Mouse (Mus musculus) heart, adult 2 months (tissue): Measurements from ENCODE around the gene Rbm6. TPM values are rescaled to one million over a fixed set of nuclear protein-coding genes. Genes with fewer than 3 reads are reported as not detected.

Source experiments
- DNase-seq, 2 experiments: peaks; one replicate each; pipeline ENCODE4 v3.0.0; 2021
- H3K27ac ChIP-seq: fragments of 200-600 bp; 2 replicates; pipeline ENCODE4 v1.8.1; 2022
- H3K27me3 ChIP-seq: fragments of 200-500 bp; 2 replicates; pipeline ENCODE4 v1.6.1; 2012; ENCODE audit warnings: mild to moderate bottlenecking, low read length, inconsistent platforms, mixed read lengths; ENCODE audit not compliant: control insufficient read depth, insufficient read depth
- H3K36me3 ChIP-seq: fragments of 200-500 bp; 2 replicates; pipeline ENCODE4 v1.6.1; 2012; ENCODE audit warnings: low read length, inconsistent platforms; ENCODE audit not compliant: control insufficient read depth, insufficient read depth
- H3K4me1 ChIP-seq: fragments of 200-500 bp; 2 replicates; pipeline ENCODE4 v1.6.1; 2011; ENCODE audit warnings: low read length; ENCODE audit not compliant: control insufficient read depth, insufficient read depth
- H3K4me3 ChIP-seq: fragments of 200-600 bp; 2 replicates; pipeline ENCODE4 v1.8.1; 2022
- H3K79me2 ChIP-seq: fragments of 200-500 bp; replicated peaks from 2 replicates; pipeline ENCODE4 v1.6.1; 2012; ENCODE audit warnings: mild to moderate bottlenecking, inconsistent platforms, low read length, moderate library complexity, mixed read lengths; ENCODE audit not compliant: control insufficient read depth, insufficient read depth
- H3K9ac ChIP-seq: fragments of 200-500 bp; 2 replicates; pipeline ENCODE4 v1.6.1; 2012; ENCODE audit warnings: low read depth, mild to moderate bottlenecking, control low read depth, inconsistent platforms, low read length, mixed read lengths
- CTCF ChIP-seq: fragments of 200-600 bp; IDR thresholded peaks from 2 replicates; pipeline ENCODE4 v1.8.1; 2022; ENCODE audit warnings: antibody characterized with exemption, mild to moderate bottlenecking, moderate library complexity
- EP300 ChIP-seq: fragments of 200-500 bp; IDR thresholded peaks from 2 replicates; pipeline ENCODE4 v1.6.1; 2011; ENCODE audit warnings: low read depth, low read length, control low read depth; ENCODE audit not compliant: insufficient read depth
- POLR2A ChIP-seq: fragments of 200-500 bp; IDR thresholded peaks from 2 replicates; pipeline ENCODE4 v1.6.1; 2011; ENCODE audit warnings: mild to moderate bottlenecking, low read depth, low read length, control low read depth; ENCODE audit not compliant: insufficient read depth
- WGBS: fragments of 180-500 bp; shearing (Covaris S2); methylation state at CpG from one replicate; pipeline ENCODE4 v1.1.7; 2018; 5-methylcytosine and 5-hydroxymethylcytosine counted together
- intact Hi-C: fragments of 180-260 bp; cut with DNase I; formaldehyde crosslinking; loops from one replicate; pipeline ENCODE4 v1.15.1; 2025
- polyA plus RNA-seq: library from polyadenylated mRNA; depleted of rRNA; stranded (reverse); fragments of >200 nt; gene quantifications from 2 replicates; pipeline ENCODE4 v1.2.3, GENCODE M21; 2012
- total RNA-seq, 2 experiments: library from RNA; stranded (reverse); gene quantifications; 2 replicates each; pipeline ENCODE4 v1.2.3; 2021

Gene Rbm6
- total and polyA plus RNA-seq, 3 experiments = 8.3 to 31.2 (median 29.8) TPM

GRCm38 (mm10) chr9:107744061-107744460 lies 129.0 kb downstream of the Rbm6 start:
- Histone ChIP-seq H3K79me2 (no peaks in the 10 kb centered on the region), H3K9ac (no peak overlapping the region), H3K4me3 (no peak overlapping the region), H3K36me3 (peaks cover 31% of the 10 kb centered on the region), H3K27ac (no peak overlapping the region), H3K4me1 (no peaks in the 10 kb centered on the region), H3K27me3 (no peaks in the 10 kb centered on the region)
- WGBS = 81% methylated on average over 6 of the region's 6 CpGs
- TF ChIP-seq EP300 (no peak), CTCF (no peak), POLR2A (no peak)
- no peak for DNase-seq
- intact Hi-C loops = no loop called here

- no peak overlapping the region for H3K27ac ChIP-seq
- H3K27me3 ChIP-seq = peaks cover 3% of the 10 kb centered on the region
- peak in 1 of 2 experiments; percentile 44 for DNase-seq
- TF ChIP-seq CTCF = peak; percentile 65
- no peak for TF ChIP-seq EP300
- H3K36me3 ChIP-seq = no peaks in the 10 kb centered on the region; the same call in 1 of the 2 replicates
- no peaks in the 10 kb centered on the region for H3K79me2 ChIP-seq
- no peak overlapping the region for H3K4me3 ChIP-seq
- H3K9ac ChIP-seq = no peak overlapping the region
- intact Hi-C loops = loop anchor here (1.0 to 5.0 kb wide), 4 partner anchors 28 to 137 kb away; partner anchors contain the start of gene Sema3f
- H3K4me1 ChIP-seq = no peaks in the 10 kb centered on the region
- WGBS = 60% methylated on average over 4 of the region's 4 CpGs
Measured at GRCm38 (mm10) chr9:107738841-107739202, 134.2 kb downstream of the Rbm6 start.

- Histone ChIP-seq H3K27ac (no peak overlapping the region), H3K27me3 (peaks cover 3% of the 10 kb centered on the region), H3K79me2 (no peaks in the 10 kb centered on the region), H3K4me3 (no peak overlapping the region), H3K4me1 (no peaks in the 10 kb centered on the region), H3K9ac (no peak overlapping the region), H3K36me3 (no peaks in the 10 kb centered on the region)
- intact Hi-C loops = loop anchor here (1.0 to 5.0 kb wide), 4 partner anchors 27 to 136 kb away; partner anchors contain the start of gene Sema3f
- WGBS = 20% methylated on average over 7 of the region's 7 CpGs
- peak; percentile 84 to 90 for DNase-seq
- TF ChIP-seq POLR2A = peak; percentile 41; the same call in 1 of the 2 replicates
- TF ChIP-seq CTCF = peak; percentile 95
- TF ChIP-seq EP300 = peak; percentile 94
Measured at GRCm38 (mm10) chr9:107738020-107738840, 134.8 kb downstream of the Rbm6 start.

- TF ChIP-seq CTCF (no peak), POLR2A (no peak), EP300 (no peak)
- H3K27me3 ChIP-seq = peaks cover 3% of the 10 kb centered on the region
- no peak overlapping the region for H3K4me3 ChIP-seq
- intact Hi-C loops = loop anchor here (5.0 kb wide), 1 partner anchor 134 kb away; no protein-coding TSS in a partner anchor
- H3K36me3 ChIP-seq = no peaks in the 10 kb centered on the region
- 3% methylated on average over 7 of the region's 7 CpGs for WGBS
- no peaks in the 10 kb centered on the region for H3K79me2 ChIP-seq
- peak in 1 of 2 experiments; percentile 20 for DNase-seq
- H3K4me1 ChIP-seq = no peaks in the 10 kb centered on the region
- no peak overlapping the region for H3K9ac ChIP-seq
- no peak overlapping the region for H3K27ac ChIP-seq
Measured at GRCm38 (mm10) chr9:107736185-107736485, 136.9 kb downstream of the Rbm6 start.

GRCm38 (mm10) chr9:107735356-107736184 lies 137.5 kb downstream of the Rbm6 start:
- intact Hi-C loops = loop anchor here (5.0 kb wide), 1 partner anchor 133 kb away; no protein-coding TSS in a partner anchor
- H3K79me2 ChIP-seq = no peaks in the 10 kb centered on the region
- TF ChIP-seq POLR2A = no peak
- no peak for TF ChIP-seq CTCF
- no peak for TF ChIP-seq EP300
- DNase-seq = peak in 1 of 2 experiments; percentile 18
- 19% methylated on average over 17 of the region's 17 CpGs for WGBS
- H3K27me3 ChIP-seq = peaks cover 3% of the 10 kb centered on the region
- no peak overlapping the region for H3K27ac ChIP-seq
- no peak overlapping the region for H3K9ac ChIP-seq
- no peaks in the 10 kb centered on the region for H3K36me3 ChIP-seq
- H3K4me1 ChIP-seq = no peaks in the 10 kb centered on the region
- no peak overlapping the region for H3K4me3 ChIP-seq

GRCm38 (mm10) chr9:107734567-107734971 lies 138.5 kb downstream of the Rbm6 start:
- DNase-seq = no peak
- Histone ChIP-seq H3K27me3 (peaks cover 3% of the 10 kb centered on the region), H3K79me2 (no peaks in the 10 kb centered on the region), H3K36me3 (no peaks in the 10 kb centered on the region), H3K27ac (no peak overlapping the region), H3K9ac (no peak overlapping the region), H3K4me3 (no peak overlapping the region), H3K4me1 (no peaks in the 10 kb centered on the region)
- intact Hi-C loops = no loop called here
- no peak for TF ChIP-seq EP300
- TF ChIP-seq POLR2A = no peak
- TF ChIP-seq CTCF = no peak
- WGBS = 52% methylated on average over 7 of the region's 7 CpGs
